Mouse (Mus musculus): ENCODE measurements around the gene Tst. TPM values are rescaled to one million over a fixed set of nuclear protein-coding genes. Genes with fewer than 3 reads are reported as not detected.

Gene Tst
- polyA plus RNA-seq, 2 experiments: 90.5 to 168 TPM

DNA sequence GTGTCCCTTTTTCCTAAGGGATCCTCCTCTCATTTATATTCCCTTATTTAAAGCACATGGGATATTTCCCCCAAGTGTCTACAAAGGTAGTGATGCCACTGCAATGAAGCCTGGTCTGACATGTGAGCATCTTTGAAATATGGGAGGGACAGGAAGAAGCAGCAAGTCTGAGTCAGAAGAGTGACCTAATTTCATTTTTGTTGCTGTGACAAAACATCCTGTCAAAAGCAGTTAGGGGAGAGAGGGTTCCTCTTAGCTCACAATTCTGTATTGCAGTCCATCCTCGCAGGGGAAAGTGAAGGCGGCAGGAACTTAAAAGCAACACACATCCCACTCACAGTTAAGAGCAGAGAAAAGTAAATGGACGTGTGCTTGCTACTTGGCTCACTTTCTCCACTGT, 14.9 kb downstream of the Tst start:
- no peak for TF ChIP-seq CTCF (IDR thresholded peaks at IDR 0.05; ENCODE audit: low read depth)
- no peak for TF ChIP-seq EP300 (IDR thresholded peaks at IDR 0.05; ENCODE audit: low read depth)
- 51% methylated on average over 3 of the region's 3 CpGs for WGBS (ENCODE audit: insufficient replicate concordance)
- Histone ChIP-seq H3K27me3 (ENCODE audit: control insufficient read depth, insufficient read depth, low read length) (no peaks in the 10 kb centered on the region), H3K36me3 (replicated peaks; ENCODE audit: control insufficient read depth, insufficient read depth, low read depth) (no peaks in the 10 kb centered on the region), H3K4me1 (replicated peaks; ENCODE audit: control insufficient read depth in 2 of 2, insufficient read depth in 2 of 2, low read length in 1 of 2) (no peaks in the 10 kb centered on the region), H3K27ac (no peak overlapping the region), H3K9me3 (ENCODE audit: control insufficient read depth, low read length) (no peaks in the 10 kb centered on the region), H3K4me3 (ENCODE audit: insufficient read depth in 1 of 2, low read depth in 2 of 2, low read length in 2 of 2) (no peak overlapping the region), H3K4me2 (ENCODE audit: low read depth) (no peak overlapping the region), H3K9ac (replicated peaks) (no peak overlapping the region)
- DNase-seq (ENCODE audit: low read depth in 3 of 3, low spot score in 3 of 3): no peak
- no peak for ATAC-seq (ENCODE audit: insufficient read depth)

DNA sequence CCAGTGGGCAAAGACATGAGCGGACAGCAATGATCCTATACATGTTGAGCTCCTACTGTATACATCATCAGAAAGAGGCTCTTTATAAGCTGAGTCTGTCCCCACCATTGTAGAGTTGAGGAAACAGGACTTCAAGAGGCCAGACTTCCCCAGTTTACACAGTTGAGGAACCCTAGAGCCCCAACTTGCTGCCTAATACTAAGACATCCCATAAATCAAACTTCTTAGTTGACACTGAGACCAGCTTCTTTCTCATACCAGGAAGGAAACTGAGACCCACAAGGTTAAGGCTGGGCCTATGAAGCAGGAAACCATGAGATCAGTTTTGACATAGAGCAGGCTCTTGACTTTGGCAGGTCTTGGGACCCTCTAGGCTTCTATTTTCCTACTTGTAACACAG, 20.1 kb downstream of the Tst start:
- Histone ChIP-seq H3K27me3 (ENCODE audit: control insufficient read depth, insufficient read depth, low read length) (no peaks in the 10 kb centered on the region), H3K27ac (no peak overlapping the region), H3K9ac (replicated peaks) (no peak overlapping the region), H3K9me3 (ENCODE audit: control insufficient read depth, low read length) (no peaks in the 10 kb centered on the region), H3K4me1 (replicated peaks; ENCODE audit: control insufficient read depth in 2 of 2, insufficient read depth in 2 of 2, low read length in 1 of 2) (peaks cover 0 to 9% of the 10 kb centered on the region in 2 experiments; a peak in 1 of 4 replicates), H3K4me3 (ENCODE audit: insufficient read depth in 1 of 2, low read depth in 2 of 2, low read length in 2 of 2) (no peak overlapping the region), H3K36me3 (replicated peaks; ENCODE audit: control insufficient read depth, insufficient read depth, low read depth) (no peaks in the 10 kb centered on the region), H3K4me2 (ENCODE audit: low read depth) (no peak overlapping the region)
- DNase-seq (ENCODE audit: low read depth in 3 of 3, low spot score in 3 of 3): no peak
- TF ChIP-seq CTCF (IDR thresholded peaks at IDR 0.05; ENCODE audit: low read depth) (no peak), EP300 (IDR thresholded peaks at IDR 0.05; ENCODE audit: low read depth) (no peak)
- 55% methylated on average over 1 of the region's 1 CpGs for WGBS (ENCODE audit: insufficient replicate concordance)
- no peak for ATAC-seq (ENCODE audit: insufficient read depth)

DNA sequence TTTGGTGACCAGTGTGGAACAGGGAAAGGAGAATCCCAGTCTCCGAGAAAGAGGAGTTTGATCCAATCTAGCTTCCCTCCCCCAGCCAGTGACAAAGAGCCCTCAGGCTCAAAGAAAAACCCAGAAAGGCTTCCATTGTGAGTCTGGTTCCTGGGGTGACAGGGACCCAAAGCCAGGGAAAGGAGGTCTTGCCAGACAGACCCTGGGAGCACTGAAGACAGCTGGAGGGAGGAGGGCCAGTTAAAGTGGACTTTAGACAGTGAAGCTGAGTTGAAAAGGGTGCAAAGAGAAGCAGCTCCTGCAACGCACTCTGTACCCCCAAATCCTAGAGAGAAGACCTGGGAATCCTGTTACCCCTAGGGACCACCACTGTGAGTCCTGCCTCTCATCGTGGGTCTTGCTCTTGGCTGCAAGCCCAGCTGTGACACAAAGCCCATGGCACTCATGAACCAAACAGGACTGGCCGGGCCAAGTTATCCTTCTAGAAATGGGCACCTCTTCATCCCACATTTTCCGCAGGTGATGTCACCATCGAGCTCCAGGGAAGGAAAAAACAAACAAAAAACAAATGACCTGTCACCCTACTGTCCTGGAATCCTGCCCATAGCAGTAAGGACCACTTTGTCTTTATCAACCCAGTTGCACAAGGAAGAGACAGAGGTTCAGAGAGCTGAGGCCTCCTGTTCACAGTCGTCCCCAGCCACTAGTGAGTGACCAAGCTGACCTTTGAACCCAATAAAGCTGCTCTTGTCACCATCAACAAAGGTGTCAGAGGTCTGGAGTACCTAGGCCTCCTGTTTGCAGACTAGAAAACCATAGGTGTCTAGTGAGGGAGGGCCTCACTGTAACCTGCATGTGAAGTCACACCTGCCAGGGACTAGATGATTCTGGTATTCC, 21.2 kb downstream of the Tst start:
- H3K9me3 ChIP-seq (ENCODE audit: control insufficient read depth, low read length): no peaks in the 10 kb centered on the region
- no peak overlapping the region for H3K4me3 ChIP-seq (ENCODE audit: insufficient read depth in 1 of 2, low read depth in 2 of 2, low read length in 2 of 2)
- H3K27me3 ChIP-seq (ENCODE audit: control insufficient read depth, insufficient read depth, low read length): no peaks in the 10 kb centered on the region
- H3K4me2 ChIP-seq (ENCODE audit: low read depth): no peak overlapping the region
- H3K36me3 ChIP-seq (replicated peaks; ENCODE audit: control insufficient read depth, insufficient read depth, low read depth): no peaks in the 10 kb centered on the region
- no peak for DNase-seq (ENCODE audit: low read depth in 3 of 3, low spot score in 3 of 3)
- H3K27ac ChIP-seq: no peak overlapping the region
- H3K9ac ChIP-seq (replicated peaks): no peak overlapping the region
- WGBS (ENCODE audit: insufficient replicate concordance): 52% methylated on average over 7 of the region's 7 CpGs
- H3K4me1 ChIP-seq (replicated peaks; ENCODE audit: control insufficient read depth in 2 of 2, insufficient read depth in 2 of 2, low read length in 1 of 2): peaks cover 0 to 9% of the 10 kb centered on the region in 2 experiments; a peak in 1 of 4 replicates
- peak; percentile 31; the same call in 1 of the 2 replicates for ATAC-seq (ENCODE audit: insufficient read depth)
- TF ChIP-seq CTCF (IDR thresholded peaks at IDR 0.05; ENCODE audit: low read depth): no peak
- TF ChIP-seq EP300 (IDR thresholded peaks at IDR 0.05; ENCODE audit: low read depth): no peak

DNA sequence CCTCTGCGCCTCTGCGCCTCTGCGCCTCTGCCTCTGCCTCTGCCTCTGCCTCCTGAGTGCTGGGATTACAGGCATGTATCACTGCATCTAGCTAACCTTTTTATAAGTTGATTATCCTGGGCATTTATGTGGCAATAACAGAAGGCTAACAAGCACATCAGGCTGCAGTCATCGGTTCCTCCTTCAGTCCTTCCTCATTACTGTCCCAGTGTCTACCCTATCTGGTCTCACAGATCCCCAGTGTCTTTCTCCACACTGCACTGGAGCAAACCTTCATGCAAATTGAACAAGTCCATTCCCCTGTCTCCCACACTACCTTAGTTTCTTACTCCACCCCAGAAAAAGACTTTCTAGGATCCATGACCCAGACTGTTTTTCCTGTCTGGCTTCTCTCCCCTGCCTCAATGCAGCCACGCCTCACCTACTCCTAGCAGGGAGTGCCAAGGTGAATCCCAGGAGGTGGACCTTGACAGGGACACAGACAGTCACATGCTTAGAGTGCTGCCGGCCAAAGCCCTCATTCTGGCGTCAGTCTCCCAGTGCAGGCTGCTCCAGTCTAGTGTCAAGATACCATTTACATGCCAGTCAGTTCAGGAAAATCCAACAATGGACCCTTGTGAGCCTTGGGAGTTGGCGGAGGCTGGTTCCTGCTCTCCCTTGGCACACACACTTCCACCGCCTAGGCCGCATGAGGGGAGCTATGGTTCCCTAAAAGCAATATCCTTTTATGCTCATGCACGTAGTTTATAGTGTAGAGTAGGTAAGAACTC, 22.1 kb downstream of the Tst start:
- no peak overlapping the region for H3K27ac ChIP-seq
- no peaks in the 10 kb centered on the region for H3K9me3 ChIP-seq (ENCODE audit: control insufficient read depth, low read length)
- no peak overlapping the region for H3K4me2 ChIP-seq (ENCODE audit: low read depth)
- ATAC-seq (ENCODE audit: insufficient read depth): no peak
- DNase-seq (ENCODE audit: low read depth in 3 of 3, low spot score in 3 of 3): no peak
- no peak overlapping the region for H3K4me3 ChIP-seq (ENCODE audit: insufficient read depth in 1 of 2, low read depth in 2 of 2, low read length in 2 of 2)
- H3K36me3 ChIP-seq (replicated peaks; ENCODE audit: control insufficient read depth, insufficient read depth, low read depth): no peaks in the 10 kb centered on the region
- TF ChIP-seq EP300 (IDR thresholded peaks at IDR 0.05; ENCODE audit: low read depth): no peak
- TF ChIP-seq CTCF (IDR thresholded peaks at IDR 0.05; ENCODE audit: low read depth): no peak
- no peak overlapping the region for H3K9ac ChIP-seq (replicated peaks)
- H3K27me3 ChIP-seq (ENCODE audit: control insufficient read depth, insufficient read depth, low read length): no peaks in the 10 kb centered on the region
- H3K4me1 ChIP-seq (replicated peaks; ENCODE audit: control insufficient read depth in 2 of 2, insufficient read depth in 2 of 2, low read length in 1 of 2): peaks cover 0 to 9% of the 10 kb centered on the region in 2 experiments; a peak in 1 of 4 replicates
- 69% methylated on average over 11 of the region's 11 CpGs for WGBS (ENCODE audit: insufficient replicate concordance)

DNA sequence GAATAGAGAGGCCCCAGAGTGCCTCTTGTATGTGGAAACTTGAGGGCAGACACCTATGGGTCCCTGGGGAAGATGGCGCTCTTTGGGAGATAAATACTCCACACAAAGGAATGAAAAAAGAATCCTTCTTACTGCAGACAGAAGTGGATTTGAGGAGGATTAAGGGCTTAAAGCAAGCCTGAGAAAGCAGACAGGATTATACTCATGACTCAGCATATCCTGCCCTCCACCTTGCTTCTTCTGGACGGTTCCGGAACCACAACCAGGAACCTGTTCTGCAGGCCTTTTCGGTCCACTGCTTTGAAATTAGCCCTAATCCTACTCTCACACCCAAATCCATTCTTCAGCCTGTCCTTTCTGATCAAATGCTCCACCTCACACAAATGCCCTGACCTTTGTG, 23.6 kb downstream of the Tst start:
- Histone ChIP-seq H3K27me3 (ENCODE audit: control insufficient read depth, insufficient read depth, low read length) (no peaks in the 10 kb centered on the region), H3K9me3 (ENCODE audit: control insufficient read depth, low read length) (no peaks in the 10 kb centered on the region), H3K27ac (no peak overlapping the region), H3K9ac (replicated peaks) (no peak overlapping the region), H3K4me3 (ENCODE audit: insufficient read depth in 1 of 2, low read depth in 2 of 2, low read length in 2 of 2) (no peak overlapping the region), H3K36me3 (replicated peaks; ENCODE audit: control insufficient read depth, insufficient read depth, low read depth) (no peaks in the 10 kb centered on the region), H3K4me2 (ENCODE audit: low read depth) (no peak overlapping the region), H3K4me1 (replicated peaks; ENCODE audit: control insufficient read depth in 2 of 2, insufficient read depth in 2 of 2, low read length in 1 of 2) (peaks cover 0 to 9% of the 10 kb centered on the region in 2 experiments; a peak in 1 of 4 replicates)
- DNase-seq (ENCODE audit: low read depth in 3 of 3, low spot score in 3 of 3): no peak
- no peak for ATAC-seq (ENCODE audit: insufficient read depth)
- 83% methylated on average over 4 of the region's 4 CpGs for WGBS (ENCODE audit: insufficient replicate concordance)
- TF ChIP-seq EP300 (IDR thresholded peaks at IDR 0.05; ENCODE audit: low read depth) (no peak), CTCF (IDR thresholded peaks at IDR 0.05; ENCODE audit: low read depth) (no peak)
